Mouse (Mus musculus) hindbrain, embryonic 13.5 days (tissue): ENCODE data around the gene 9930104L06Rik. TPM values are rescaled to one million over a fixed set of nuclear protein-coding genes. Genes with fewer than 3 reads are reported as not detected.
A peak's percentile ranks its signal among the peaks of the same experiment; 100 is the strongest.

Experiments used
- ATAC-seq: fragments of 200-750 bp; cut with Nextera tagmentation; 2 replicates; pipeline ENCODE4 v1.8.0; 2017; ENCODE audit warnings: moderate TSS enrichment; ENCODE audit not compliant: low FRiP score
- H3K27ac ChIP-seq: fragments of 300-500 bp; sonication (generic); 2 replicates; pipeline ENCODE4 v1.5.1; 2015; ENCODE audit warnings: inconsistent platforms, mild to moderate bottlenecking, moderate library complexity
- H3K27me3 ChIP-seq: fragments of 300-500 bp; sonication (generic); 2 replicates; pipeline ENCODE4 v1.6.1; 2015; ENCODE audit warnings: mild to moderate bottlenecking, inconsistent platforms
- H3K36me3 ChIP-seq: fragments of 300-500 bp; sonication (generic); 2 replicates; pipeline ENCODE4 v1.6.1; 2015; ENCODE audit warnings: mild to moderate bottlenecking, inconsistent platforms
- H3K4me1 ChIP-seq: fragments of 300-500 bp; sonication (generic); replicated peaks from 2 replicates; pipeline ENCODE4 v1.6.1; 2015; ENCODE audit warnings: inconsistent platforms
- H3K4me2 ChIP-seq: fragments of 300-500 bp; sonication (generic); 2 replicates; pipeline ENCODE4 v1.6.1; 2015; ENCODE audit warnings: inconsistent platforms, mild to moderate bottlenecking, moderate library complexity
- H3K4me3 ChIP-seq: fragments of 300-500 bp; sonication (generic); 2 replicates; pipeline ENCODE4 v1.5.1; 2015; ENCODE audit warnings: mild to moderate bottlenecking, inconsistent platforms
- H3K9ac ChIP-seq: fragments of 300-500 bp; sonication (generic); 2 replicates; pipeline ENCODE4 v1.6.1; 2015; ENCODE audit warnings: mild to moderate bottlenecking, inconsistent platforms
- H3K9me3 ChIP-seq: fragments of 300-500 bp; sonication (generic); 2 replicates; pipeline ENCODE4 v1.6.1; 2016; ENCODE audit warnings: inconsistent platforms
- WGBS: fragments of 180-500 bp; shearing (Covaris S2); methylation state at CpG from one replicate; pipeline ENCODE4 v1.1.7; 2015; 5-methylcytosine and 5-hydroxymethylcytosine counted together
- polyA plus RNA-seq: library from polyadenylated mRNA; unstranded; fragments of >200 nt; fragmentation: Nextera tagmentation; extraction: Ambion mirVana; gene quantifications from 2 replicates; pipeline ENCODE4 v1.2.1, GENCODE M21; 2015

9930104L06Rik gene
- polyA plus RNA-seq: 13.1 and 15.9 TPM in 2 replicates

DNA sequence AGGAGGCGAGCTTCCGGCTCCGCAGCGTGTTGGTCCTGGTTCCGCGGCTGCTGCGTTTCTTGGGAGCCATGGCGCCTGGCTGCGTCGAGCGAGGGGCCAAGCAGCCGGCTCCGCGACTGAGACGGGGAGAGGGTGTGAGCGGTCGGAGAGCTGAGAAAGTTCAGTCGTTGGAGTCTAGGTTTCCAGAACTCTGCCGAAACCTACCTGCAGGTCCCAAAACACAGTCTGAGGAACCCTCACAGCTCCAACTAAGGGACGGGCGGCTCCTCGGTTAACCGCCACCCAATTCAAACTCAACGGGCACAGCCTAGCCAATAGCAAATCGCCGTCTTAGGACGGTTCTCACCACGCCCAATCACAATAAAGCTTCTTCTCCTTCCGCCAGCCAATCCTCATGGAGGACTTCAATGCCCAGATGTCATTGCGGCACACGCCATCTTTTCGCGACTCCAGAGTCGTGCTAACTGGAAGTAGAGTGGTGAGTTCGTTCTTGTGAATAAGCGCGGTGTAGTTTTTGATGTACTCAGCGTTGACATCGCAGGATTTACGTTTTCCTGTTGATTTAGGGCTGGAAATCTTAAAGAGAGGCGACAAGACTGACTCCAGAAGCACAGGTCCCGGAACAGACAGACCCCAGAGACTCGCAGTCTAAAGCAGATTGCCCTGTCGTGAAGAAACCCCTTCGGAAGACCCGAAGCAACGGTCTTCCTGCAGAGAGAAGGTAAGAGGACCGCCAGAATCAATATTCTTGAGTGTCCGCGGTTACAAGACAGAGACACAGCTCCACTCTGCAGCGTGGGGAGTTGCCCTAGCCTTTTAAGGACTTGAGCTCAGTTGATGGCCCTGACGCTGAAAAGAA, at the start of gene 9930104L06Rik:
9930104L06Rik (plus strand) TSS at position 436 of the 859 bp plus-strand sequence.
- H3K27ac ChIP-seq: no peak within 1 kb of the TSS
- peaks cover 30% of the 10 kb centered on the region for H3K36me3 ChIP-seq
- peak; percentile 98 for ATAC-seq
- no peaks in the 10 kb centered on the region for H3K27me3 ChIP-seq
- H3K4me3 ChIP-seq: peak within 1 kb of the TSS; percentile 61
- H3K9ac ChIP-seq: peak within 1 kb of the TSS; percentile 78
- H3K4me2 ChIP-seq: peak within 1 kb of the TSS; percentile 91
- under 1% methylated on average over 52 of the region's 52 CpGs for WGBS
- H3K4me1 ChIP-seq: peaks cover 24% of the 10 kb centered on the region
- no peaks in the 10 kb centered on the region for H3K9me3 ChIP-seq

- no peak overlapping the region for H3K4me3 ChIP-seq
These were observed 48.1 kb upstream of the 9930104L06Rik start for GRCm38 (mm10) chr4:124888702-124889101.

GRCm38 (mm10) chr4:124889935-124890334, 46.9 kb upstream of the 9930104L06Rik start:
- Histone ChIP-seq H3K4me1 (peaks cover 15% of the 10 kb centered on the region), H3K9ac (no peak overlapping the region), H3K27ac (no peak overlapping the region), H3K4me3 (no peak overlapping the region), H3K36me3 (no peaks in the 10 kb centered on the region), H3K27me3 (peaks cover 65% of the 10 kb centered on the region), H3K9me3 (no peaks in the 10 kb centered on the region), H3K4me2 (no peak overlapping the region)
- WGBS: 83% methylated on average over 2 of the region's 2 CpGs
- ATAC-seq: no peak

More at GRCm38 (mm10) chr4:124888702-124889101, 48.1 kb upstream of the 9930104L06Rik start:
- Histone ChIP-seq H3K36me3 (no peaks in the 10 kb centered on the region), H3K27me3 (peaks cover 62% of the 10 kb centered on the region), H3K9me3 (no peaks in the 10 kb centered on the region), H3K9ac (no peak overlapping the region), H3K4me2 (no peak overlapping the region), H3K4me1 (peaks cover 4% of the 10 kb centered on the region), H3K27ac (no peak overlapping the region)
- 72% methylated on average over 7 of the region's 7 CpGs for WGBS
- no peak for ATAC-seq

GRCm38 (mm10) chr4:124890831-124891230, 46.0 kb upstream of the 9930104L06Rik start:
- WGBS: 79% methylated on average over 5 of the region's 5 CpGs
- H3K27me3 ChIP-seq: peaks cover 67% of the 10 kb centered on the region
- no peaks in the 10 kb centered on the region for H3K36me3 ChIP-seq
- H3K4me2 ChIP-seq: no peak overlapping the region
- no peak overlapping the region for H3K9ac ChIP-seq
- no peaks in the 10 kb centered on the region for H3K9me3 ChIP-seq
- no peak overlapping the region for H3K27ac ChIP-seq
- H3K4me3 ChIP-seq: no peak overlapping the region
- ATAC-seq: no peak
- H3K4me1 ChIP-seq: peaks cover 19% of the 10 kb centered on the region

GRCm38 (mm10) chr4:124893769-124894168, 43.1 kb upstream of the 9930104L06Rik start:
- peak overlapping the region; percentile 74 for H3K9ac ChIP-seq

GRCm38 (mm10) chr4:124894508-124895428, 42.1 kb upstream of the 9930104L06Rik start:
- peak overlapping the region; percentile 55; the same call in 1 of the 2 replicates for H3K27ac ChIP-seq
- H3K9me3 ChIP-seq: no peaks in the 10 kb centered on the region
- peak; percentile 73 for ATAC-seq
- peaks cover 67% of the 10 kb centered on the region for H3K27me3 ChIP-seq
- peaks cover 36% of the 10 kb centered on the region for H3K4me1 ChIP-seq
- no peaks in the 10 kb centered on the region for H3K36me3 ChIP-seq
- peak overlapping the region; percentile 68 for H3K4me2 ChIP-seq
- H3K9ac ChIP-seq: peak overlapping the region; percentile 74
- peak overlapping the region; percentile 50 for H3K4me3 ChIP-seq
- WGBS: 1% methylated on average over 83 of the region's 83 CpGs

More at GRCm38 (mm10) chr4:124893769-124894168, 43.1 kb upstream of the 9930104L06Rik start:
- H3K4me1 ChIP-seq: peaks cover 26% of the 10 kb centered on the region
- ATAC-seq: 0 out of 2 replicates have a peak, but pooled peaks have one; percentile 11
- H3K36me3 ChIP-seq: no peaks in the 10 kb centered on the region
- H3K27me3 ChIP-seq: peaks cover 67% of the 10 kb centered on the region
- H3K4me2 ChIP-seq: peak overlapping the region; percentile 68
- 20% methylated on average over 6 of the region's 6 CpGs for WGBS
- H3K9me3 ChIP-seq: no peaks in the 10 kb centered on the region
- peak overlapping the region; percentile 50 for H3K4me3 ChIP-seq
- H3K27ac ChIP-seq: no peak overlapping the region

- 18% methylated on average over 10 of the region's 10 CpGs for WGBS
- H3K9me3 ChIP-seq: no peaks in the 10 kb centered on the region
- H3K27me3 ChIP-seq: peaks cover 37% of the 10 kb centered on the region
- H3K9ac ChIP-seq: no peak overlapping the region
- no peak overlapping the region for H3K4me3 ChIP-seq
- no peak overlapping the region for H3K27ac ChIP-seq
- H3K4me1 ChIP-seq: peaks cover 42% of the 10 kb centered on the region
- no peaks in the 10 kb centered on the region for H3K36me3 ChIP-seq
- no peak for ATAC-seq
- H3K4me2 ChIP-seq: no peak overlapping the region
These were observed 38.4 kb upstream of the 9930104L06Rik start for GRCm38 (mm10) chr4:124898428-124898827.

DNA sequence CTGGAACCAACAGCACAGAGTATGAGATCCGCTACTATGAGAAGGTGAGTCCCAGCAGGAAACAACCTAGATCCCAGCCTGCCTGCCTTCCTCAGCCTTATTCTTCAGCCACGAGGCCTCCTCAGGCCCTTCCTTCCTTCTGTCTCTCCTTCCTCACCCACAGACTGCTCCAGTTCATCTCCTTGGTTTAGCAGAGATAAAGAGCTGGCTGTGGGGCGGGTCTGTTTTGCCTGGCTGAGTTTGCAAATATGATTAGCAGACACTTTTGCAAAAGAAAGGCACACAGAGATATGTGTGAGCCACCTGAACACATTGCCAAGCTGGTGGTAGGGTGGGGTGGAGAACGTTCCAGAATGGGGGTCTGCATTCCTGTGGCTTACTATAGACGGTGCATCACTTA, 36.9 kb upstream of the 9930104L06Rik start:
- Histone ChIP-seq H3K27ac (no peak overlapping the region), H3K36me3 (no peaks in the 10 kb centered on the region), H3K9ac (peak overlapping the region; percentile 29), H3K9me3 (no peaks in the 10 kb centered on the region), H3K4me1 (peaks cover 27% of the 10 kb centered on the region), H3K27me3 (peaks cover 22% of the 10 kb centered on the region), H3K4me2 (no peak overlapping the region), H3K4me3 (no peak overlapping the region)
- WGBS: 66% methylated on average over 5 of the region's 5 CpGs
- no peak for ATAC-seq

DNA sequence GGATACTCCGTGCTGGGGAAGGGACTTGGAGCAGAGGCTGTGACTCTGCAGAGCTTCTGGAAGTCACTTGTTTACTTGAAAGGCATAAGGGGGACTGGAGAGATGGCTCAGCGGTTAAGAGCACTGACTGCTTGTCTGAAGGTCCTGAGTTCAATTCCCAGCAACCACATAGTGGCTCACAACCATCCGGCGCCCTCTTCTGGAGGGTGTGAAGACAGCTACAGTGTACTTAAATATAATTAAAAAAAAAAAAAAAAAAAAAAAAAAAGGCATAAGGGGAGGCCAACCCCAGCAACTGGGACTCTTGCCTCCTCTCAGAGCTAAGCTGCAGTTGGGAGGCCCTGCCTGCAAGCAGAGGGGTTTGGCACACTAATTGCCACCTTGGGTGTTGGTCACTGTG, 31.4 kb upstream of the 9930104L06Rik start:
- no peak for ATAC-seq
- WGBS: 75% methylated on average over 4 of the region's 4 CpGs
- Histone ChIP-seq H3K27me3 (no peaks in the 10 kb centered on the region), H3K9me3 (no peaks in the 10 kb centered on the region), H3K4me1 (peaks cover 21% of the 10 kb centered on the region), H3K36me3 (no peaks in the 10 kb centered on the region), H3K4me3 (no peak overlapping the region), H3K9ac (no peak overlapping the region), H3K27ac (peak overlapping the region; percentile 85; the same call in 1 of the 2 replicates), H3K4me2 (no peak overlapping the region)

DNA sequence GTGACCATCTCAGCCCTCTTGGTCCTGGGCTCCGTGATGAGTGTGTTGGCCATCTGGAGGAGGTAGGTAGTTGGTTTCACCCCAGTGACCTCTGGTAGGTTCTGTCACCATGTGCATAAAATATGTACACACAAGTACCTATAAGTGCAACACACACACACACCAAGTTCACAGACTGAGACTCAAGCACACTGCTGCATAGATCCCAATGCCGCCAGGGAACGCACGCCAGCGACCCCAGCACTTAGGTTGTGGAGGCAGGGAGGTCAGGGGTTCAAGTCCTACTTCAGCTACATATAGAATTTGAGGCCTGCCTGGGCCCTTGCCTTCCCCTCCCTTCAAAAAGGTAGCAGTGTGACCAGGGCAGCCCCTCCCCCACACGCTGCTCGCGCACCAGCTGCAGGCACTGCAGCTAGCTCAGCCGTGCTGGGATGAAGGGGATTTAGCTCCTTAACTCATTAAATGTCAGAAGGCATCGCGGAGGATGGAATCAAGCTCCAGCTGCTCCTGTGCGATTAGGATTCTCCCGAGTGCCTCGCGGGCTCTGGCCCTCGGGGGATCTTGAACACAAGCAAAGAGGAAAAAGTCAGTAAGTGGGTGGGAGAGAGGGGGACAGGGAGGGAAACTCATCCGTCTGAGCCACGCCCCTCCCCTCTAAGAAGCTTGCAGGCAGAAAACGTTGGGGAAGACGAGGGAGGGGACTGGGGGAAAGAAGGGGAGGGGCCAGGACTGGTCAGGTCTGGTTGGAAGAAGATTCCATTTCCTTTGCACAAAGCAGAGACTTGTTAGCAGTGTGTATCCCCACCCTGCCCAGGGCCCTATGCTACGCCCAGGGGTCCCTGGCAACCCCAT, 30.7 kb upstream of the 9930104L06Rik start:
- WGBS: 9% methylated on average over 21 of the region's 21 CpGs

GRCm38 (mm10) chr4:124928102-124928501, 8.7 kb upstream of the 9930104L06Rik start:
- Histone ChIP-seq H3K9me3 (no peaks in the 10 kb centered on the region), H3K4me3 (no peak overlapping the region), H3K4me2 (no peak overlapping the region), H3K27ac (no peak overlapping the region), H3K36me3 (peaks cover 42% of the 10 kb centered on the region), H3K27me3 (no peaks in the 10 kb centered on the region), H3K9ac (no peak overlapping the region), H3K4me1 (no peaks in the 10 kb centered on the region)
- 94% methylated on average over 5 of the region's 5 CpGs for WGBS
- no peak for ATAC-seq

More for the DNA sequence above, 30.7 kb upstream of the 9930104L06Rik start:
- Histone ChIP-seq H3K9me3 (no peaks in the 10 kb centered on the region), H3K4me2 (peak overlapping the region; percentile 50), H3K27me3 (no peaks in the 10 kb centered on the region), H3K27ac (peak overlapping the region; percentile 85), H3K4me1 (peaks cover 20% of the 10 kb centered on the region), H3K36me3 (no peaks in the 10 kb centered on the region), H3K9ac (peak overlapping the region; percentile 58; the same call in 1 of the 2 replicates), H3K4me3 (peak overlapping the region; percentile 25)
- peak; percentile 82 for ATAC-seq
